Mouse (Mus musculus): ENCODE measurements around the gene Hoxa1. TPM values are rescaled to one million over a fixed set of nuclear protein-coding genes. Genes with fewer than 3 reads are reported as not detected.
A peak's percentile ranks its signal among the peaks of the same experiment; 100 is the strongest.

Gene Hoxa1
- total RNA-seq, 2 experiments from 2014 or later, result 0.13 to 0.22 TPM

- H3K27ac ChIP-seq, result no peak overlapping the region
- H3K4me3 ChIP-seq, result no peak overlapping the region
- no peak for DNase-seq
- intact Hi-C loops (cut with DNase I), result no loop called here
- TF ChIP-seq CTCF (IDR thresholded peaks at IDR 0.05), result no peak
These were observed 19.5 kb downstream of the Hoxa1 start for GRCm38 (mm10) chr6:52138576-52138975.

DNA sequence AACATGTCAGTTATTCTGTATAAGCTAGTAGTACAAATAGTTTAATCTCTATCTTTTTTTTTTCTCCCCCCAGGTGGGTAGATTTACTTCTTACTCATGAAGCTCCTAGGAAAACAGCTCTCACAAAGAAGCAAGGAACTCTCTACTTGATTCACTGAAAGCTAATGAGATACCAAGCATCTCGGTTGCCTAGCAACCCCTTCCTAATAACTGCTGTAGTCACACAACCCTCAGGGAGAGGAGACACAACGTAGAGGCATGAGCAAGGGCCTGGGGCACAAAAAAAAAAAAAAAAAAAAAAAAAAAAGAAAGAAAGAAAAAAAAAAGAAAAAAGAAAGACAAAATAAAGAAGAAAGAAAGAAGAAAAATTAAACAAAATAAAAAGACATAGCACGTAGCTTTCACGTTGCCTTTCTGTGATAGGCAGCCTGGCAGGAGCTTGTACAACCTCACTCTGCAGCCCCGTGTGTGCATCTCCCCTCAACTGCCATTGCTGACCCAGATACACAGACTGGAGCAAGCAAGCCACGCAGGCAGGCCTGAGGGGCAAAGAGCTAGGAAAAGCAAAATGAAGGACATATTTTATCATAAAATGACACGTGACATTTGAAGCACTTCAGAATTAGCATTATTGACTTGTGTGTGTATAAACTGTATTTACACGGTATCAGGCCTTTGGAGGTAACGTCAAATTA, 20.1 kb downstream of the Hoxa1 start:
- Histone ChIP-seq H3K27ac (no peak overlapping the region), H3K4me3 (no peak overlapping the region)
- intact Hi-C loops (cut with DNase I), result no loop called here
- TF ChIP-seq CTCF (IDR thresholded peaks at IDR 0.05), result no peak
- no peak for DNase-seq

- DNase-seq, result no peak
- intact Hi-C loops (cut with DNase I), result no loop called here
- no peak for TF ChIP-seq CTCF (IDR thresholded peaks at IDR 0.05)
- no peak overlapping the region for H3K4me3 ChIP-seq
- no peak overlapping the region for H3K27ac ChIP-seq
These were observed 34.4 kb downstream of the Hoxa1 start for GRCm38 (mm10) chr6:52123673-52124072.

GRCm38 (mm10) chr6:52121173-52121572, 36.9 kb downstream of the Hoxa1 start:
- intact Hi-C loops (cut with DNase I), result no loop called here
- no peak for DNase-seq
- Histone ChIP-seq H3K4me3 (no peak overlapping the region), H3K27ac (no peak overlapping the region)
- no peak for TF ChIP-seq CTCF (IDR thresholded peaks at IDR 0.05)

DNA sequence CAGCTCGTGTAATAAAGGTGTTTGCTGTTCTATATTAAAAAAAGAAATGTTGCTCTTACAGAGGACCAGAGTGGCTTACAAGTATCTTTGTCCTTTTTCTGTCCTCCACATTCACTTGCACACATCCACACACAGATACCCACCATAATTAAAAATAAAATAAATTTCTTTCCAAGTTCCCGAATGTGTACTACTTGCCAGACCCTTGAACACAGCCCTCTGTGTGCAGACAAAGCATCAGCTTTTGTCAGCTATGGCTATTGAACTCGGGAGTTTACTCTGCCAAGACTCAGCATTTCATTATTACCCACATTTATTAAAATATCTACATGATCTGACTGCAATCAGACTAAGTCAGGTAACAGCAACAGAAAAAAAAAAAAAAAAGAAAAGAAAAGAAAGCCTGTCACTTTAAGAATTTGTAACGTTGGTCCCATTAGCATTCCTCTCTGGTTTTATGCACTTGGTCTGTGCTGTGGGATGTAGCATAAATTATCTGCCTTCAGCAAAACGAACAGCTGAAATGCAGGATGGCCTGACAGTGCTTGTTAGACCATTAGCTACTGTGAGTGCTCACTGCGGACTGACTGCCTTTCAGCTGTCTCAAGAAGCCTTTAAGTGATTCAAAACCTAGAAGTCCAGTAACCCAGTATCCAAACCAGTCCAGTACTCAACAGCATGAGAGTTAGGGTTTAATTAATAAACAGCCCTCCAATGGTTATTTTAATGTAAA, 39.0 kb downstream of the Hoxa1 start:
- no peak for DNase-seq
- Histone ChIP-seq H3K27ac (no peak overlapping the region), H3K4me3 (no peak overlapping the region)
- intact Hi-C loops (cut with DNase I), result no loop called here
- TF ChIP-seq CTCF (IDR thresholded peaks at IDR 0.05), result no peak

GRCm38 (mm10) chr6:52115899-52116298, 42.2 kb downstream of the Hoxa1 start:
- Histone ChIP-seq H3K27ac (no peak overlapping the region), H3K4me3 (no peak overlapping the region)
- intact Hi-C loops (cut with DNase I), result no loop called here
- TF ChIP-seq CTCF (IDR thresholded peaks at IDR 0.05), result no peak
- DNase-seq, result no peak

DNA sequence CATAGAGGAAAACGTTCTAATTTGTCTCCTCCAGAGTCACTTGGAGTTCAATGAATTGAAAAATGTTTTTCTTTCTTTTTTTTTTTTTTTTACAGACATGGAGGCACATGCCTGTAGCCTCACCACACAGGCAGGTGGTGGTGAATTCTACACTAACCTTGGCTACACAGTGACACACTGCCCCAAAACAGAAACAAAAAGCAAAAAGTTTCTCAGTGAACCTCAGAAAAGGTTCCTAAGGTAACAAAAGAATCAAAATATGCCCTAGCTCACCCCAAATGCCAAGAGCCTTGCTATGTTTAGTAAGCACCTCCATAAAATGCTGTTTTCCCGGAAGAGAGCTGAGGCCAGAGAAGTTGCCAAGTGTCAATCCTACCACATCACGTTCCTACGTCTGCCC, 46.3 kb downstream of the Hoxa1 start:
- DNase-seq, result no peak
- no peak overlapping the region for H3K27ac ChIP-seq
- intact Hi-C loops (cut with DNase I), result no loop called here
- no peak overlapping the region for H3K4me3 ChIP-seq
- TF ChIP-seq CTCF (IDR thresholded peaks at IDR 0.05), result no peak

- TF ChIP-seq CTCF (IDR thresholded peaks at IDR 0.05), result 0 out of 2 replicates have a peak, but pooled peaks have one; percentile 5
- DNase-seq, result no peak
- no peak overlapping the region for H3K27ac ChIP-seq
- intact Hi-C loops (cut with DNase I), result no loop called here
- no peak overlapping the region for H3K4me3 ChIP-seq
These were observed 50.7 kb downstream of the Hoxa1 start for GRCm38 (mm10) chr6:52107400-52107799.

- no peak for DNase-seq
- no peak overlapping the region for H3K27ac ChIP-seq
- H3K4me3 ChIP-seq, result no peak overlapping the region
- intact Hi-C loops (cut with DNase I), result no loop called here
- no peak for TF ChIP-seq CTCF (IDR thresholded peaks at IDR 0.05)
These were observed 51.4 kb downstream of the Hoxa1 start for GRCm38 (mm10) chr6:52106716-52107115.

DNA sequence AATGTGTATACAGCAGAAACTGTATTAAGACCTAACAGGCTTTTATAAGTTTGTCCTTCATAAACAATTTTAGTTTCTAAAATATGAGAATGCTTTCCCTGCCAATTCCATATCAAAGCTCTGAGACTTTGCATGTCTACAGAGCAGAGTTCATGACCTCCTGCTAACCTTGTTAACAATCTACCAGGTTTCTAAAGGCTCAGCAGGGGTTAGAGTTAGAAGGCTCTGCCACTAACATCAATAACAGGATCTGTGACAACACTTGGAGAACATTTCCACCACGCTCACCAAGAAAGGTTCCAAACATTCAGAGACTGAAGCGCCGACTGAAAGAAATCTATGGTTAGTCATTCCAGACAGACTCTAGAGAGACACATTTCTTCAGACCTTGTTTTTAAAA, 51.9 kb downstream of the Hoxa1 start:
- Histone ChIP-seq H3K4me3 (no peak overlapping the region), H3K27ac (no peak overlapping the region)
- intact Hi-C loops (cut with DNase I), result no loop called here
- no peak for DNase-seq
- TF ChIP-seq CTCF (IDR thresholded peaks at IDR 0.05), result no peak

Other genes with a start within 250 kb of the Hoxa1 start
- gene Skap2, start 145.8 kb downstream of the Hoxa1 start, total RNA-seq (2021), result 1 to 10 TPM; 1.9 to 4.0 TPM
- gene Hoxa2, start 6.5 kb upstream of the Hoxa1 start, total RNA-seq (2021), result under 1 TPM; 0.47 to 0.56 TPM
- under 1 TPM in 1 of 2 experiments, not detected in 1; 0.10 TPM for gene 5730596B20Rik, start 19.2 kb upstream of the Hoxa1 start, total RNA-seq (2021)
- 1 to 10 TPM; 2.7 to 3.3 TPM for gene Hoxa4, start 33.4 kb upstream of the Hoxa1 start, total RNA-seq (2021)
- 1 to 10 TPM; 2.2 to 2.9 TPM for gene Hoxa5, start 46.3 kb upstream of the Hoxa1 start, total RNA-seq (2021)
- 1 to 10 TPM; 2.6 to 2.7 TPM for gene Hoxa6, start 50.4 kb upstream of the Hoxa1 start, total RNA-seq (2021)
- 1 to 10 TPM; 2.8 to 3.1 TPM for gene Hoxa3, start 55.0 kb upstream of the Hoxa1 start, total RNA-seq (2021)
- under 1 TPM in 1 of 2 experiments, not detected in 1; 0.82 TPM for gene Gm28308, start 55.0 kb upstream of the Hoxa1 start, total RNA-seq (2021)
- 1 to 10 TPM; 4.7 to 5.0 TPM for gene Hoxa7, start 63.5 kb upstream of the Hoxa1 start, total RNA-seq (2021)
- gene Hoxa9, start 72.8 kb upstream of the Hoxa1 start, total RNA-seq (2021), result 1 to 10 TPM; 7.5 to 8.8 TPM
- gene Hoxa10, start 82.5 kb upstream of the Hoxa1 start, total RNA-seq (2021), result 10 to 100 TPM; 17.4 to 17.7 TPM
- gene Hoxa11, start 87.5 kb upstream of the Hoxa1 start, total RNA-seq (2021), result 1 to 10 TPM; 1.0 to 4.3 TPM
- 1 to 10 TPM; 1.5 to 3.8 TPM for gene Hoxa13, start 102.6 kb upstream of the Hoxa1 start, total RNA-seq (2021)
- not detected for gene Evx1, start 155.2 kb upstream of the Hoxa1 start, total RNA-seq (2021)

Data from gastrocnemius, adult 2 months (tissue).